Mouse (Mus musculus) forebrain, embryonic 11.5 days (tissue): ENCODE data around the gene Rtraf. TPM values are rescaled to one million over a fixed set of nuclear protein-coding genes. Genes with fewer than 3 reads are reported as not detected.

Experiments
- ATAC-seq: fragments of 200-750 bp; cut with Nextera tagmentation; replicated peaks from 2 replicates; pipeline ENCODE4 v1.8.0; 2017; ENCODE audit warnings: moderate TSS enrichment; ENCODE audit not compliant: low FRiP score
- DNase-seq: peaks from one replicate; pipeline ENCODE4 v3.0.0-alpha.2; 2017; ENCODE audit warnings: low spot score
- H3K27ac ChIP-seq: fragments of 300-500 bp; sonication (generic); 2 replicates; pipeline ENCODE4 v1.5.1; 2014; ENCODE audit warnings: low read depth, low read length
- H3K27me3 ChIP-seq: fragments of 300-500 bp; sonication (generic); 2 replicates; pipeline ENCODE4 v1.6.1; 2014; ENCODE audit warnings: mild to moderate bottlenecking, low read length, mixed read lengths; ENCODE audit not compliant: control insufficient read depth, insufficient read depth
- H3K36me3 ChIP-seq: fragments of 300-500 bp; sonication (generic); 2 replicates; pipeline ENCODE4 v1.6.1; 2014; ENCODE audit warnings: mild to moderate bottlenecking, low read length, moderate library complexity, mixed read lengths; ENCODE audit not compliant: control insufficient read depth, insufficient read depth
- H3K4me1 ChIP-seq: fragments of 300-500 bp; sonication (generic); replicated peaks from 2 replicates; pipeline ENCODE4 v1.6.1; 2014; ENCODE audit warnings: low read length, mixed read lengths; ENCODE audit not compliant: control insufficient read depth, insufficient read depth
- H3K4me2 ChIP-seq: fragments of 300-500 bp; sonication (generic); 2 replicates; pipeline ENCODE4 v1.6.1; 2014; ENCODE audit warnings: low read depth, mild to moderate bottlenecking, low read length, moderate library complexity, mixed read lengths; ENCODE audit not compliant: severe bottlenecking
- H3K4me3 ChIP-seq: fragments of 300-500 bp; sonication (generic); 2 replicates; pipeline ENCODE4 v1.5.1; 2014; ENCODE audit warnings: low read depth, low read length
- H3K9ac ChIP-seq: fragments of 300-500 bp; sonication (generic); 2 replicates; pipeline ENCODE4 v1.6.1; 2014; ENCODE audit warnings: low read length
- H3K9me3 ChIP-seq: fragments of 300-500 bp; sonication (generic); 2 replicates; pipeline ENCODE4 v1.6.1; 2016; ENCODE audit warnings: low read length, mixed read lengths; ENCODE audit not compliant: control insufficient read depth
- WGBS: fragments of 180-500 bp; shearing (Covaris S2); extraction: QIAGEN DNeasy Blood & Tissue Kit; methylation state at CpG from one replicate; pipeline ENCODE4 v1.1.7; 2014; 5-methylcytosine and 5-hydroxymethylcytosine counted together
- polyA plus RNA-seq: library from polyadenylated mRNA; unstranded; fragments of >200 nt; fragmentation: Nextera tagmentation; extraction: Ambion mirVana; gene quantifications from 2 replicates; pipeline ENCODE4 v1.2.1, GENCODE M21; 2014

Rtraf gene
- polyA plus RNA-seq, 1 experiment from 2014 or later, result 274 TPM

- 93% methylated on average over 6 of the region's 6 CpGs for WGBS
- Histone ChIP-seq H3K27me3 (no peaks in the 10 kb centered on the region), H3K27ac (no peak overlapping the region), H3K9ac (no peak overlapping the region), H3K4me3 (no peak overlapping the region), H3K4me2 (no peak overlapping the region), H3K4me1 (peaks cover 1% of the 10 kb centered on the region; the same call in 1 of the 2 replicates), H3K36me3 (no peaks in the 10 kb centered on the region), H3K9me3 (no peaks in the 10 kb centered on the region)
- no peak for DNase-seq
- no peak for ATAC-seq
Observed at GRCm38 (mm10) chr14:19768648-19769047, 55.0 kb downstream of the Rtraf start.

- Histone ChIP-seq H3K4me3 (no peak overlapping the region), H3K27ac (no peak overlapping the region), H3K9ac (no peak overlapping the region), H3K4me1 (peaks cover 4% of the 10 kb centered on the region; the same call in 1 of the 2 replicates), H3K4me2 (no peak overlapping the region), H3K36me3 (no peaks in the 10 kb centered on the region), H3K9me3 (no peaks in the 10 kb centered on the region), H3K27me3 (no peaks in the 10 kb centered on the region)
- no peak; the same call in 1 of the 2 replicates for ATAC-seq
- DNase-seq, result no peak
- 24% methylated on average over 1 of the region's 1 CpGs for WGBS
Observed at GRCm38 (mm10) chr14:19766380-19766649, 57.3 kb downstream of the Rtraf start.

- no peaks in the 10 kb centered on the region for H3K27me3 ChIP-seq
- ATAC-seq, result no peak
- H3K9me3 ChIP-seq, result no peaks in the 10 kb centered on the region
- no peak overlapping the region for H3K27ac ChIP-seq
- DNase-seq, result no peak
- peaks cover 5% of the 10 kb centered on the region; the same call in 1 of the 2 replicates for H3K4me1 ChIP-seq
- no peak overlapping the region for H3K4me2 ChIP-seq
- H3K4me3 ChIP-seq, result no peak overlapping the region
- WGBS, result 68% methylated on average over 9 of the region's 9 CpGs
- H3K36me3 ChIP-seq, result no peaks in the 10 kb centered on the region
- no peak overlapping the region for H3K9ac ChIP-seq
Observed at GRCm38 (mm10) chr14:19765539-19766379, 57.9 kb downstream of the Rtraf start.

GRCm38 (mm10) chr14:19764331-19764730 is 59.3 kb downstream of the Rtraf start:
- ATAC-seq (no peak), DNase-seq (no peak)
- H3K27ac ChIP-seq, result no peak overlapping the region
- 90% methylated on average over 8 of the region's 8 CpGs for WGBS
- no peaks in the 10 kb centered on the region for H3K9me3 ChIP-seq
- peaks cover 7% of the 10 kb centered on the region; the same call in 1 of the 2 replicates for H3K4me1 ChIP-seq
- H3K4me2 ChIP-seq, result no peak overlapping the region
- H3K27me3 ChIP-seq, result no peaks in the 10 kb centered on the region
- H3K36me3 ChIP-seq, result no peaks in the 10 kb centered on the region
- H3K4me3 ChIP-seq, result no peak overlapping the region
- no peak overlapping the region for H3K9ac ChIP-seq

GRCm38 (mm10) chr14:19763527-19763926 is 60.1 kb downstream of the Rtraf start:
- Histone ChIP-seq H3K9me3 (no peaks in the 10 kb centered on the region), H3K27me3 (no peaks in the 10 kb centered on the region), H3K4me2 (no peak overlapping the region), H3K9ac (no peak overlapping the region), H3K36me3 (no peaks in the 10 kb centered on the region), H3K4me3 (no peak overlapping the region), H3K27ac (no peak overlapping the region), H3K4me1 (peaks cover 7% of the 10 kb centered on the region; the same call in 1 of the 2 replicates)
- ATAC-seq, result no peak
- WGBS, result 60% methylated on average over 8 of the region's 8 CpGs
- DNase-seq, result no peak

GRCm38 (mm10) chr14:19762014-19762413 is 61.6 kb downstream of the Rtraf start:
- H3K9ac ChIP-seq, result no peak overlapping the region
- peaks cover 7% of the 10 kb centered on the region; the same call in 1 of the 2 replicates for H3K4me1 ChIP-seq
- no peaks in the 10 kb centered on the region for H3K36me3 ChIP-seq
- no peaks in the 10 kb centered on the region for H3K9me3 ChIP-seq
- H3K27ac ChIP-seq, result no peak overlapping the region
- WGBS, result 52% methylated on average over 4 of the region's 4 CpGs
- no peak overlapping the region for H3K4me2 ChIP-seq
- DNase-seq (no peak), ATAC-seq (no peak)
- H3K4me3 ChIP-seq, result no peak overlapping the region
- no peaks in the 10 kb centered on the region for H3K27me3 ChIP-seq

Other genes starting within 250 kb of the Rtraf start
- 4.0 and 4.1 TPM in 2 replicates for gene Gm2237, start 238.7 kb downstream of the Rtraf start, polyA plus RNA-seq
- gene Gm5458, start 221.2 kb downstream of the Rtraf start, polyA plus RNA-seq, result not detected in 2 replicates
- gene Nid2, start 72.6 kb downstream of the Rtraf start, polyA plus RNA-seq, result 45.2 and 46.6 TPM in 2 replicates
- gene Gng2, start 153.8 kb upstream of the Rtraf start, polyA plus RNA-seq, result 138 and 142 TPM in 2 replicates